Mouse (Mus musculus): Measurements from ENCODE around the gene Loxl1. TPM values are rescaled to one million over a fixed set of nuclear protein-coding genes. Genes with fewer than 3 reads are reported as not detected.

Gene Loxl1
- polyA plus RNA-seq (2012; rRNA removed), result 15.6 and 26.7 TPM in 2 replicates

DNA sequence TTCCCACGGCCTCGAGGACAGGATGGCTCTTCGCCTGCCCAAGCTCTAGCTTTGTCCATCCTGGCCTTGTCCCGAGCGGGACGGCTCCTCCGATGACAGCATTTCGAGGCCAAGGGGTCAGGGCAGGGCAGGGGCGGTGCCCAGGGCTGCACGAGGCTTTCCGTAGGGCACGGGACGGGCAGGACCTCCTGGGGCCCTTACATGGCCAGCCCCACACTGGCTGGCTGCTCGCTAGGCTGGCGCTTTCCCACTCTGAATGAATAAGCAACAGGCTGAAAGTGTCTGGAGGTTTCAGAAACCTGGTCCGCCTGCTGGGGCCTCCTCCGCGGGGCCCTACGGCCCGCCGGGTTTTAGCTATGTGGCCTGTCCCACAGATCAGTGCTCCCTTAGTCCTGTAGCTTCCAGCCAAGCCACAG, at the start of gene Loxl1:
Gene Loxl1 (minus strand): TSS at position 243 of the 416 bp plus-strand sequence.
- Histone ChIP-seq H3K4me3 (ENCODE audit: low read depth, low read length) (peak within 1 kb of the TSS; percentile 47), H3K27ac (ENCODE audit: insufficient read depth, low read depth, low read length) (peak within 1 kb of the TSS; percentile 24)

DNA sequence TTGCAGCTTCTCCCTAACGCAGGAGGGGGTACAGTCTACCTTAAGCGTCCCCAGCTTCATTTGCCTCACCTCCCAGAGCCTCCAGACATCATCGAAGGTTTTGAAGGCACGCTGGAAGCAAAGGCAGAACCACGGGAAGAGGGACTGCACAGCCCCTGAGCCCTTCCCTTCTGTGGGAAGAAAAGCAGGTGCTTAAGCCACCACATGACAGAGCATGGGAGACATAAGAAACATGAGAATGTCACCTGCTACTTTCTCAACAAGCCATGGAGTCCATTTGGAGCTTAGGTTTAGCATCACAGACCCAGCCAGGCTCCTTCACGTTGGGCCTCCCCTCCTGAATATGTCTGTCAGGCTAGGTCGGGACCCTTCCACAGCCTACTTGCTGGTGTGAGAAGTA, 49.0 kb upstream of the Loxl1 start:
- Histone ChIP-seq H3K27ac (ENCODE audit: insufficient read depth, low read depth, low read length) (no peak overlapping the region), H3K36me3 (ENCODE audit: control insufficient read depth, insufficient read depth, low read length) (no peaks in the 10 kb centered on the region), H3K27me3 (ENCODE audit: control insufficient read depth, insufficient read depth, low read length) (no peaks in the 10 kb centered on the region), H3K4me3 (ENCODE audit: low read depth, low read length) (no peak overlapping the region), H3K4me1 (ENCODE audit: control insufficient read depth, insufficient read depth, insufficient read length, low read length) (no peaks in the 10 kb centered on the region)
- TF ChIP-seq CTCF (IDR thresholded peaks at IDR 0.05; ENCODE audit: extremely low read depth, insufficient read length, insufficient replicate concordance, low read depth, low read length), result no peak
- no peak for TF ChIP-seq POLR2A (IDR thresholded peaks at IDR 0.05; ENCODE audit: low read depth, low read length)
- 78% methylated on average over 7 of the region's 7 CpGs for WGBS

More for the DNA sequence above, at the start of gene Loxl1:
- WGBS, result 2% methylated on average over 21 of the region's 21 CpGs
- Histone ChIP-seq H3K27me3 (ENCODE audit: control insufficient read depth, insufficient read depth, low read length) (peaks cover 16% of the 10 kb centered on the region), H3K36me3 (ENCODE audit: control insufficient read depth, insufficient read depth, low read length) (no peaks in the 10 kb centered on the region), H3K4me1 (ENCODE audit: control insufficient read depth, insufficient read depth, insufficient read length, low read length) (no peaks in the 10 kb centered on the region)
- TF ChIP-seq POLR2A (IDR thresholded peaks at IDR 0.05; ENCODE audit: low read depth, low read length) (no peak), CTCF (IDR thresholded peaks at IDR 0.05; ENCODE audit: extremely low read depth, insufficient read length, insufficient replicate concordance, low read depth, low read length) (no peak)

DNA sequence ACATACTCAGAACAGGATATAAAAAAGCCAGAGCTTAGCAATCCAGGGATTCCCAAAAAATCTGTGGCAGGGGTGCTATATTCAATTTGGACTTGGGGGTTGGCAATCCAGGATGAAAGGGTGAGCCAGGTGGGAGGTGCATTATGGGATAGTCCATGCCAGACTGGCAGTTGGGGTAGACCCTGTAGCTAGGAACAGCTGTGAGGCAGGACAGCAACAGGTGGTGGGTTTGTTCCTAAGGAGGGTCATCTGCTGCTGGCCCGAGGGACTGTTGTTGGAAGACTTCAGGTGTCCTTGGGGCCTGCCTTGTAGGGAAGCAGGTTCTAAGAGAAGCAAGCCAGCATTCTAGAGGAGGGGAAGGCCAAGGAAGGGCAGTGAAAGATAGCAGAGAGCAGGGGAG, 48.4 kb upstream of the Loxl1 start:
- 67% methylated on average over 1 of the region's 1 CpGs for WGBS
- no peaks in the 10 kb centered on the region for H3K4me1 ChIP-seq (ENCODE audit: control insufficient read depth, insufficient read depth, insufficient read length, low read length)
- H3K27ac ChIP-seq (ENCODE audit: insufficient read depth, low read depth, low read length), result no peak overlapping the region
- H3K36me3 ChIP-seq (ENCODE audit: control insufficient read depth, insufficient read depth, low read length), result no peaks in the 10 kb centered on the region
- no peak overlapping the region for H3K4me3 ChIP-seq (ENCODE audit: low read depth, low read length)
- H3K27me3 ChIP-seq (ENCODE audit: control insufficient read depth, insufficient read depth, low read length), result no peaks in the 10 kb centered on the region
- TF ChIP-seq POLR2A (IDR thresholded peaks at IDR 0.05; ENCODE audit: low read depth, low read length) (no peak), CTCF (IDR thresholded peaks at IDR 0.05; ENCODE audit: extremely low read depth, insufficient read length, insufficient replicate concordance, low read depth, low read length) (no peak)

GRCm38 (mm10) chr9:58355262-58356050, 42.5 kb upstream of the Loxl1 start:
- no peaks in the 10 kb centered on the region for H3K36me3 ChIP-seq (ENCODE audit: control insufficient read depth, insufficient read depth, low read length)
- H3K27me3 ChIP-seq (ENCODE audit: control insufficient read depth, insufficient read depth, low read length), result no peaks in the 10 kb centered on the region
- no peak overlapping the region for H3K27ac ChIP-seq (ENCODE audit: insufficient read depth, low read depth, low read length)
- TF ChIP-seq POLR2A (IDR thresholded peaks at IDR 0.05; ENCODE audit: low read depth, low read length) (no peak), CTCF (IDR thresholded peaks at IDR 0.05; ENCODE audit: extremely low read depth, insufficient read length, insufficient replicate concordance, low read depth, low read length) (no peak)
- no peak overlapping the region for H3K4me3 ChIP-seq (ENCODE audit: low read depth, low read length)
- 38% methylated on average over 6 of the region's 6 CpGs for WGBS
- no peaks in the 10 kb centered on the region for H3K4me1 ChIP-seq (ENCODE audit: control insufficient read depth, insufficient read depth, insufficient read length, low read length)

DNA sequence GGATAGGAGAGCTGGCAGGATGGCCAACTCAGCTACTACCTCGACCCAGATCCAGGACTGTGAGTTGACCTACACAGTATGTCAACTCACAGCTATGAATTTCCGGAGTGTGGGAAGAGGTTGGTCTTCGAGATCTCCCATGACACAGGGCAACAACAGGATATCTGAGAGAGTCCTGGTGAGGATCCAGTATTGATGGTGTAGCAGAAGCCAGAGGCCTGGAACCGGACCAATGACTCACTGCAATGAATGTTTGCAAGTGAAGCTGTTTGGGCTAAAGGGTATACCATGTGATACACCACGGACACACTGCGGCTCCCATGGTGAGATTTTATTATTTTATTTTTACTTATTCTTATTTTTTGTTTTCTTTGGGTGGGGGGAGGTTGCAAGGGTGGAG, 41.7 kb upstream of the Loxl1 start:
- Histone ChIP-seq H3K4me1 (ENCODE audit: control insufficient read depth, insufficient read depth, insufficient read length, low read length) (no peaks in the 10 kb centered on the region), H3K27ac (ENCODE audit: insufficient read depth, low read depth, low read length) (no peak overlapping the region), H3K27me3 (ENCODE audit: control insufficient read depth, insufficient read depth, low read length) (no peaks in the 10 kb centered on the region), H3K4me3 (ENCODE audit: low read depth, low read length) (no peak overlapping the region), H3K36me3 (ENCODE audit: control insufficient read depth, insufficient read depth, low read length) (no peaks in the 10 kb centered on the region)
- TF ChIP-seq POLR2A (IDR thresholded peaks at IDR 0.05; ENCODE audit: low read depth, low read length), result no peak
- TF ChIP-seq CTCF (IDR thresholded peaks at IDR 0.05; ENCODE audit: extremely low read depth, insufficient read length, insufficient replicate concordance, low read depth, low read length), result no peak
- 80% methylated on average over 6 of the region's 6 CpGs for WGBS

DNA sequence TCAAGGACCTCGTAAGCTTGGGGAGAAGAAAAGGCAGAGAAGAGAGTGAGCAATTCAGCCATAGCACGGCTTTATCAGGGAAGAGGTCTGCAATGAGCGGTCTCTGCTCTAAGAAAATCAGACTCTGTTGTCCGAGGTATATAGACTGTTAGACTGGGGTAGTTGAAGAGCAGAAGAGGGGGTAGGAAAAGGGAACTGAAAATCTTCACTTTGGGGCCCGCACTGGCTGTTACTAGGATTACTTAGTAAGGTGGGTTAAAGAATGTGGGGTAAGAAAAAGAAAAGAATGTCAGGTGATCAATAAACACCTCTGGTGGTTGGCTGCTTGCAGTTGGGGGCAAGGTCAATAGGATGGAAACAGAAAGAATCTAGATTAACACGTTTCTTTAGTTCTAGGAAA, 40.2 kb upstream of the Loxl1 start:
- H3K36me3 ChIP-seq (ENCODE audit: control insufficient read depth, insufficient read depth, low read length), result no peaks in the 10 kb centered on the region
- H3K4me3 ChIP-seq (ENCODE audit: low read depth, low read length), result no peak overlapping the region
- H3K4me1 ChIP-seq (ENCODE audit: control insufficient read depth, insufficient read depth, insufficient read length, low read length), result no peaks in the 10 kb centered on the region
- H3K27me3 ChIP-seq (ENCODE audit: control insufficient read depth, insufficient read depth, low read length), result no peaks in the 10 kb centered on the region
- 77% methylated on average over 6 of the region's 6 CpGs for WGBS
- TF ChIP-seq CTCF (IDR thresholded peaks at IDR 0.05; ENCODE audit: extremely low read depth, insufficient read length, insufficient replicate concordance, low read depth, low read length) (no peak), POLR2A (IDR thresholded peaks at IDR 0.05; ENCODE audit: low read depth, low read length) (no peak)
- no peak overlapping the region for H3K27ac ChIP-seq (ENCODE audit: insufficient read depth, low read depth, low read length)

GRCm38 (mm10) chr9:58347795-58348194, 34.8 kb upstream of the Loxl1 start:
- WGBS, result 87% methylated on average over 6 of the region's 6 CpGs

More at GRCm38 (mm10) chr9:58347795-58348194, 34.8 kb upstream of the Loxl1 start:
- Histone ChIP-seq H3K36me3 (ENCODE audit: control insufficient read depth, insufficient read depth, low read length) (no peaks in the 10 kb centered on the region), H3K27ac (ENCODE audit: insufficient read depth, low read depth, low read length) (no peak overlapping the region), H3K4me3 (ENCODE audit: low read depth, low read length) (no peak overlapping the region), H3K27me3 (ENCODE audit: control insufficient read depth, insufficient read depth, low read length) (no peaks in the 10 kb centered on the region), H3K4me1 (ENCODE audit: control insufficient read depth, insufficient read depth, insufficient read length, low read length) (no peaks in the 10 kb centered on the region)
- TF ChIP-seq POLR2A (IDR thresholded peaks at IDR 0.05; ENCODE audit: low read depth, low read length) (no peak), CTCF (IDR thresholded peaks at IDR 0.05; ENCODE audit: extremely low read depth, insufficient read length, insufficient replicate concordance, low read depth, low read length) (no peak)

All from small intestine, adult 2 months (tissue).